Mouse (Mus musculus) limb, embryonic 14.5 days (tissue): Measurements from ENCODE around the gene Thsd7a. TPM values are rescaled to one million over a fixed set of nuclear protein-coding genes. Genes with fewer than 3 reads are reported as not detected.

Experiments used
- ATAC-seq: fragments of 200-750 bp; cut with Nextera tagmentation; 2 replicates; pipeline ENCODE4 v1.8.0; 2017; ENCODE audit warnings: low read depth, moderate number of reproducible peaks, moderate TSS enrichment; ENCODE audit not compliant: low FRiP score
- DNase-seq: peaks from one replicate; pipeline ENCODE4 v3.0.0-alpha.2; 2015; ENCODE audit warnings: low spot score
- H3K27ac ChIP-seq: fragments of 300-500 bp; sonication (generic); replicated peaks from 2 replicates; pipeline ENCODE4 v1.5.1; 2014; ENCODE audit warnings: low read depth, mild to moderate bottlenecking, low read length, moderate library complexity, mixed read lengths
- H3K27me3 ChIP-seq: fragments of 300-500 bp; sonication (generic); 2 replicates; pipeline ENCODE4 v1.6.1; 2014; ENCODE audit warnings: low read length, mixed read lengths; ENCODE audit not compliant: control insufficient read depth, insufficient read depth
- H3K36me3 ChIP-seq: fragments of 300-500 bp; sonication (generic); 2 replicates; pipeline ENCODE4 v1.6.1; 2014; ENCODE audit warnings: mild to moderate bottlenecking, low read length, moderate library complexity, mixed read lengths; ENCODE audit not compliant: control insufficient read depth, insufficient read depth
- H3K4me1 ChIP-seq: fragments of 300-500 bp; sonication (generic); 2 replicates; pipeline ENCODE4 v1.6.1; 2014; ENCODE audit warnings: antibody characterized with exemption, low read length, mixed read lengths; ENCODE audit not compliant: control insufficient read depth, insufficient read depth
- H3K4me2 ChIP-seq: fragments of 300-500 bp; sonication (generic); replicated peaks from 2 replicates; pipeline ENCODE4 v1.6.1; 2014; ENCODE audit warnings: low read depth, mild to moderate bottlenecking, low read length, moderate library complexity; ENCODE audit not compliant: severe bottlenecking
- H3K4me3 ChIP-seq: fragments of 300-500 bp; sonication (generic); replicated peaks from 2 replicates; pipeline ENCODE4 v1.5.1; 2014; ENCODE audit warnings: low read length
- H3K9ac ChIP-seq: fragments of 300-500 bp; sonication (generic); 2 replicates; pipeline ENCODE4 v1.6.1; 2014; ENCODE audit warnings: mild to moderate bottlenecking, low read depth, low read length, moderate library complexity; ENCODE audit not compliant: severe bottlenecking
- H3K9me3 ChIP-seq: fragments of 300-500 bp; sonication (generic); 2 replicates; pipeline ENCODE4 v1.6.1; 2016; ENCODE audit warnings: low read length; ENCODE audit not compliant: control insufficient read depth
- POLR2A ChIP-seq: fragments of 200-500 bp; IDR thresholded peaks from 2 replicates; pipeline ENCODE4 v1.8.0; 2012; ENCODE audit warnings: inconsistent platforms, mild to moderate bottlenecking, moderate library complexity, borderline replicate concordance; ENCODE audit not compliant: insufficient read depth, insufficient read length; ENCODE audit errors: extremely low read depth
- WGBS: fragments of 180-500 bp; shearing (Covaris S2); extraction: QIAGEN DNeasy Blood & Tissue Kit; methylation state at CpG from one replicate; pipeline ENCODE4 v1.1.7; 2014; 5-methylcytosine and 5-hydroxymethylcytosine counted together
- polyA plus RNA-seq, 2 experiments: library from polyadenylated mRNA; depleted of rRNA in 1 of 2; stranded (reverse) in 1 of 2; unstranded in 1 of 2; fragments of >200 nt; fragmentation: Nextera tagmentation in 1 of 2; extraction: Ambion mirVana in 1 of 2; gene quantifications; 2 replicates each; pipeline versions ENCODE4 v1.2.1 to v1.2.3; 2012 to 2014

Gene Thsd7a
- polyA plus RNA-seq, 2 experiments: 3.0 to 5.5 TPM

DNA sequence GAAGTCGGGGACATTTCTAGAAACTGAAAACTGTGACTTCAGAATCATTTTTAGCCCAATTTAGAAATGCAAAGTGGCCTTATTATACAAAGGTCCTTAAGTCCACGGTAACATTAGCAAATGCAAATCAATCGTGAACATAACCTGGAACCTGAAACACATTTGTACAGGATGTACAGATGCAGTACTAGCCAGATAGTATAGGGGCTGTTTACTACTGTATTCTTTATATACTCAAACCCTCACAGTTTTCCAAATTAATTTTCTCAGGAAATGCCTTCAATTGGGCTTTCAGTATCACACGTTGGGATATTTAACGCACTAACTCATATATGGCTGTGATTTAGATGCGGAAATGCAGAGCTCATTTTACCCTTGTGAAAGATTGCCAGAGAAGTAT is 16.0 kb upstream of the Thsd7a start:
- Histone ChIP-seq H3K4me3 (no peak overlapping the region), H3K4me2 (no peak overlapping the region), H3K27me3 (no peaks in the 10 kb centered on the region), H3K27ac (no peak overlapping the region), H3K9ac (no peak overlapping the region), H3K36me3 (no peaks in the 10 kb centered on the region), H3K4me1 (no peaks in the 10 kb centered on the region), H3K9me3 (no peaks in the 10 kb centered on the region)
- ATAC-seq (no peak), DNase-seq (no peak)
- 74% methylated on average over 6 of the region's 6 CpGs for WGBS
- no peak for TF ChIP-seq POLR2A

DNA sequence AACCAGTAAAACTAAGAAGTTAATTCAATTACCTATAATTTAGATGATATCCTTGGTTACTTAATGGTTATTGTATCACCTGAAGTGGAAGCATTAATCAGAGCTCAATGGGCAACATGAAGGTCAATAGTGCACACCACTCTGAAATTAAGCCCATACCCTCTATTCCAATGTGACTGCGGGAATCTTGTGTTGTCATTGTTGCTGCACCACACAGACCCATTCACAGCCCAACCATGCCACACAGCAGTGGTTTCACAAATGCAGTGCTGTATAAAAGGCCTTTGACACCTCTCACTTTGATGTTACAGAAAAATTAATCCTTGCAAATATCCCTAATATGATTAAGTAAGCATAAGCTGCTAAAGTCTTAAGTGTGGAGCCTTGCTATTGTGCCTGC is 15.4 kb upstream of the Thsd7a start:
- H3K36me3 ChIP-seq: no peaks in the 10 kb centered on the region
- WGBS: 79% methylated on average over 1 of the region's 1 CpGs
- H3K9me3 ChIP-seq: no peaks in the 10 kb centered on the region
- H3K4me3 ChIP-seq: no peak overlapping the region
- no peak overlapping the region for H3K4me2 ChIP-seq
- DNase-seq (no peak), ATAC-seq (no peak)
- no peak overlapping the region for H3K9ac ChIP-seq
- no peak overlapping the region for H3K27ac ChIP-seq
- no peaks in the 10 kb centered on the region for H3K4me1 ChIP-seq
- no peaks in the 10 kb centered on the region for H3K27me3 ChIP-seq
- no peak for TF ChIP-seq POLR2A

DNA sequence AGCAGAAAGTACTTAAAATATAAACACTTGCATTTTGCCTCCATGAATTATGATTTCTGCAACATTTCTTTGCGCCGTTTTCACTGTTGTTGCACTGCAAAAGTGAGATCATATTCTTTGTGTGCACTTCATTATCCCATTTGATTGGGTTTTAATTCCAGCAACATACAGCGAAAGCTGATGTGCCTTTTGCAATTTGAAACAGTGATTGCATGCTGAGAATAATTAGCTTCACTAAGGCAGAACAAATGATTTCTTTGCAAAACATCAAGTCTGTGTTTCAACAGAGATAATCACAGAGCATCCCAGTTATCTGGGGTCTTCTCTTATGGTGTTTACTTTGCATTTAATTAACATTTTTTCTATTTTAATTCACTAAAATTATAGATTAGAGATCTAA is 14.6 kb upstream of the Thsd7a start:
- no peak for TF ChIP-seq POLR2A
- H3K27me3 ChIP-seq: no peaks in the 10 kb centered on the region
- no peaks in the 10 kb centered on the region for H3K36me3 ChIP-seq
- H3K9me3 ChIP-seq: no peaks in the 10 kb centered on the region
- no peak overlapping the region for H3K4me2 ChIP-seq
- DNase-seq (no peak), ATAC-seq (no peak)
- no peak overlapping the region for H3K27ac ChIP-seq
- WGBS: 87% methylated on average over 3 of the region's 3 CpGs
- no peaks in the 10 kb centered on the region for H3K4me1 ChIP-seq
- H3K9ac ChIP-seq: no peak overlapping the region
- no peak overlapping the region for H3K4me3 ChIP-seq

DNA sequence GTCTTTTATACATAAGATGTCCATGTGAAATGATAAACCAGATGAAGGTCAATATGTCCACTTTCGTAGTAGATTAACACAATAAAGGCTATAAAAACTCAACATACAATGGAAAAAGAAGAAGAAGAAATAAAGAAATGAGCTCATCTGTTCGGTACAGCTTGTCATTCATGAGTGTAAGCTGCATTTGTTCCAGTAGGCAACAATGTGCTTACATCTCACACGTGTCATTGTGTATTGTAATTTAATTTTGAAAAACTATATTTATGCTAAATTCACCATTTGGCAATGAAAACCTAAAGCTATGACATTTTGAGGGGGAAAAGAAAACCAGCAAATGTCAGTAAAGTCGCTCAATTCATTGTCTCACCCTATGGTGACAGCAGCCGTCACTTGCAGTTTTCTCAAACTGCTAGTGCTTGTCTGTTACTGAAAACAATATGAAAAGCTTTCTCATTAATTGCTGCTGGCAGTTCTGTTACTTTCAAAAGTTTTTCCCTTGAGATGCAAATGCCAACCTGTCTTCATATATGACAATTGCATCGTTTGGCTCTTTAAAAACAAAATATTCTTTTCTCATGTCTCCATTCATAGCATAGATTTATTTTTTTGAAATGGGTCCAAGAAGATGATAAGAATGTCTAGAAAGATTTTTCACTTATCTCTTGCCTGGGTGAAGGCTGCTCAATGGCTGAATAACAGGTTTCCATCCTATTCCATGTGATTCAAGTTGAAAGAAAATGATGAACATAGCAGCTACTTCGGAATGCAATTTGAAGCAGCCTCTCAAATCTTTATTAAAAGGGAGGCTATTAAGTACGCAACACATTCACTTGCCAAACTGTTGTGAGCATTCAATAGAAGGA is 10.4 kb upstream of the Thsd7a start:
- Histone ChIP-seq H3K36me3 (no peaks in the 10 kb centered on the region), H3K4me3 (no peak overlapping the region), H3K27ac (no peak overlapping the region), H3K9ac (no peak overlapping the region), H3K9me3 (no peaks in the 10 kb centered on the region), H3K27me3 (no peaks in the 10 kb centered on the region), H3K4me2 (no peak overlapping the region), H3K4me1 (no peaks in the 10 kb centered on the region)
- ATAC-seq (no peak), DNase-seq (no peak)
- no peak for TF ChIP-seq POLR2A
- WGBS: 88% methylated on average over 8 of the region's 8 CpGs

DNA sequence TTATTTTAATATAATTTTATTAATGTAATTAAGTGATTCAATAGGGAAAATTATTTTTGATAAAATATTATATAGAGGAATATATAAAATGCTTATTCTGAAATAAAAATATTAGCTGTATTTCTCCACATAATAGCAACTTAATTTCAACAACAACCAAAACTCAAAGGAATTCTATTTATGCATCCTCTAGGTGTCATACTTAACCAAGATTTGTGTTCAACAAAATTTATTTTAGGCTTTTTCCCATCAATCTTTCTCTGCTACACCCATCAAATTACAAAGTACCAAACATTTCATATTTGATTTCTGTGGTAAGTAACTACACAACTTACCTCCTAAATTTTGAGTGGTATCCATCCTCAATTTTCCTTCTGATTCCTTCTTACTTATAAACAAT is 3.1 kb upstream of the Thsd7a start:
- H3K4me2 ChIP-seq: no peak overlapping the region
- peaks cover 3% of the 10 kb centered on the region; the same call in 1 of the 2 replicates for H3K4me1 ChIP-seq
- H3K9me3 ChIP-seq: no peaks in the 10 kb centered on the region
- no peak overlapping the region for H3K4me3 ChIP-seq
- no peak overlapping the region for H3K9ac ChIP-seq
- DNase-seq: no peak
- no peaks in the 10 kb centered on the region for H3K36me3 ChIP-seq
- no peak for TF ChIP-seq POLR2A
- H3K27ac ChIP-seq: no peak overlapping the region
- ATAC-seq: no peak
- no peaks in the 10 kb centered on the region for H3K27me3 ChIP-seq
